Mouse (Mus musculus): ENCODE data around the gene Gemin7.

Gemin7 gene

GRCm38 (mm10) chr7:19549394-19549793 lies 28.0 kb downstream of the Gemin7 start:
- DNase-seq (ENCODE audit: low read depth in 2 of 2, low spot score in 2 of 2) = no peak

- DNase-seq (ENCODE audit: low read depth in 2 of 2, low spot score in 2 of 2) = no peak
Measured at GRCm38 (mm10) chr7:19547344-19547969, 29.9 kb downstream of the Gemin7 start.

GRCm38 (mm10) chr7:19546007-19546406 lies 31.4 kb downstream of the Gemin7 start:
- DNase-seq (ENCODE audit: low read depth in 2 of 2, low spot score in 2 of 2) = no peak

- peak; percentile 43 to 46 for DNase-seq (ENCODE audit: low read depth in 2 of 2, low spot score in 2 of 2)
Measured at GRCm38 (mm10) chr7:19543584-19543983, 33.8 kb downstream of the Gemin7 start.

- DNase-seq (ENCODE audit: low read depth in 2 of 2, low spot score in 2 of 2) = no peak
Measured at GRCm38 (mm10) chr7:19542155-19542691, 35.2 kb downstream of the Gemin7 start.

GRCm38 (mm10) chr7:19541681-19542154 lies 35.7 kb downstream of the Gemin7 start:
- DNase-seq (ENCODE audit: low read depth in 2 of 2, low spot score in 2 of 2) = no peak

- no peak for DNase-seq (ENCODE audit: low read depth in 2 of 2, low spot score in 2 of 2)
Measured at GRCm38 (mm10) chr7:19540771-19541566, 36.4 kb downstream of the Gemin7 start.

- DNase-seq (ENCODE audit: low read depth in 2 of 2, low spot score in 2 of 2) = no peak
Measured at GRCm38 (mm10) chr7:19534676-19535075, 42.7 kb downstream of the Gemin7 start.

GRCm38 (mm10) chr7:19532240-19532639 lies 45.2 kb downstream of the Gemin7 start:
- no peak for DNase-seq (ENCODE audit: low read depth in 2 of 2, low spot score in 2 of 2)

GRCm38 (mm10) chr7:19531077-19531476 lies 46.3 kb downstream of the Gemin7 start:
- no peak for DNase-seq (ENCODE audit: low read depth in 2 of 2, low spot score in 2 of 2)

GRCm38 (mm10) chr7:19525105-19525481 lies 52.3 kb downstream of the Gemin7 start:
- no peak for DNase-seq (ENCODE audit: low read depth in 2 of 2, low spot score in 2 of 2)

GRCm38 (mm10) chr7:19524420-19525104 lies 52.8 kb downstream of the Gemin7 start:
- DNase-seq (ENCODE audit: low read depth in 2 of 2, low spot score in 2 of 2) = no peak

GRCm38 (mm10) chr7:19523757-19524419 lies 53.5 kb downstream of the Gemin7 start:
- DNase-seq (ENCODE audit: low read depth in 2 of 2, low spot score in 2 of 2) = peak in 1 of 2 experiments; percentile 26

GRCm38 (mm10) chr7:19523017-19523756 lies 54.2 kb downstream of the Gemin7 start:
- no peak for DNase-seq (ENCODE audit: low read depth in 2 of 2, low spot score in 2 of 2)

- DNase-seq (ENCODE audit: low read depth in 2 of 2, low spot score in 2 of 2) = no peak
Measured at GRCm38 (mm10) chr7:19520032-19520431, 57.4 kb downstream of the Gemin7 start.

GRCm38 (mm10) chr7:19517652-19518365 lies 59.6 kb downstream of the Gemin7 start, which contains the start of gene Nkpd1:
Nkpd1 (plus strand) TSS chr7:19517838.
- no peak for DNase-seq (ENCODE audit: low read depth in 2 of 2, low spot score in 2 of 2)
